14 mouse cellular contexts compared by ENCODE assay signal in genomic region chr4:135526039-135526710, GRCm38 (mm10). TPM values are rescaled to one million over a fixed set of nuclear protein-coding genes. Genes with fewer than 3 reads are reported as not detected.
DNase-seq lines count a peak whose midpoint lies in the region; ATAC-seq and TF ChIP-seq lines count a peak whose summit lies in the region.
"Had no signal": no experiment of that assay in that cellular context is flagged by ENCODE, and none has a peak within 500 bp of the region (broad histone marks: within the 10 kb centered on the region; RNA-seq: fewer than 3 reads in every experiment).

No protein-coding gene starts in this region.

- H3K4me1 ChIP-seq in forebrain, embryonic 10.5 days = peaks cover 47% of the 10 kb centered on the region
- peaks cover 24% of the 10 kb centered on the region for H3K4me1 ChIP-seq in hindbrain, embryonic 15.5 days (replicated peaks)
- 0 out of 2 replicates have a peak, but pooled peaks cover 3% of the 10 kb centered on the region for H3K4me1 ChIP-seq in midbrain, postnatal 0 days (ENCODE audit: insufficient read depth, low read length)
- H3K4me1 ChIP-seq: liver, embryonic 15.5 days had no signal

- DNase-seq in gastrocnemius, adult 2 months = peak; percentile 2
- no peak for DNase-seq in gastrocnemius, adult 18-20 months (ENCODE audit: low spot score)
- DNase-seq in forebrain, embryonic 10.5 days (ENCODE audit: extremely low spot score, low spot score) = peak; percentile 48
- DNase-seq in midbrain, postnatal 0 days (ENCODE audit: low spot score) = peak; percentile 55
- DNase-seq in gastrocnemius, postnatal 25 days = no peak
- DNase-seq in lung, postnatal 36 days = no peak
- DNase-seq in layer of hippocampus, adult 18-20 months (ENCODE audit: low spot score in 2 of 2) = no peak
- DNase-seq: heart, postnatal 36 days; thymus, adult 2 months had no signal

- 6% methylated on average over 14 of the region's 14 CpGs for WGBS in forebrain, embryonic 10.5 days
- 17% methylated on average over 14 of the region's 14 CpGs for WGBS in hindbrain, embryonic 15.5 days
- 13% methylated on average over 14 of the region's 14 CpGs for WGBS in midbrain, postnatal 0 days

- no peak overlapping the region for H3K9ac ChIP-seq in hindbrain, embryonic 15.5 days
- no peak overlapping the region for H3K9ac ChIP-seq in midbrain, postnatal 0 days (replicated peaks; ENCODE audit: low read length, poor library complexity, severe bottlenecking)
- H3K9ac ChIP-seq: kidney, embryonic 15.5 days; liver, embryonic 15.5 days had no signal

- H3K4me2 ChIP-seq in hindbrain, embryonic 15.5 days = peak overlapping the region; percentile 32
- no peak overlapping the region for H3K4me2 ChIP-seq in midbrain, postnatal 0 days (ENCODE audit: low read depth, low read length, poor library complexity, severe bottlenecking)
- H3K4me2 ChIP-seq: kidney, embryonic 15.5 days; liver, embryonic 15.5 days had no signal

- H3K9me3 ChIP-seq in forebrain, embryonic 10.5 days = peaks cover 11% of the 10 kb centered on the region
- no peaks in the 10 kb centered on the region for H3K9me3 ChIP-seq in hindbrain, embryonic 15.5 days
- H3K9me3 ChIP-seq in midbrain, postnatal 0 days (ENCODE audit: low read length) = no peaks in the 10 kb centered on the region

- H3K27me3 ChIP-seq in forebrain, embryonic 10.5 days (ENCODE audit: poor library complexity, severe bottlenecking) = peaks cover 59% of the 10 kb centered on the region
- peaks cover 13% of the 10 kb centered on the region; the same call in 1 of the 2 replicates for H3K27me3 ChIP-seq in hindbrain, embryonic 15.5 days
- H3K27me3 ChIP-seq in midbrain, postnatal 0 days (ENCODE audit: insufficient read depth, low read length) = peaks cover 7% of the 10 kb centered on the region; the same call in 1 of the 2 replicates

- no peak overlapping the region for H3K4me3 ChIP-seq in gastrocnemius, adult 2 months
- H3K4me3 ChIP-seq in forebrain, embryonic 10.5 days = peak overlapping the region; percentile 21; the same call in 1 of the 2 replicates
- H3K4me3 ChIP-seq in hindbrain, embryonic 15.5 days = no peak overlapping the region
- H3K4me3 ChIP-seq in midbrain, postnatal 0 days (ENCODE audit: low read depth, low read length) = no peak overlapping the region
- H3K4me3 ChIP-seq: kidney, embryonic 15.5 days; liver, embryonic 15.5 days had no signal

- no peak overlapping the region for H3K27ac ChIP-seq in gastrocnemius, adult 2 months
- H3K27ac ChIP-seq in forebrain, embryonic 10.5 days = peak overlapping the region; percentile 80
- no peak overlapping the region for H3K27ac ChIP-seq in hindbrain, embryonic 15.5 days (replicated peaks)
- no peak overlapping the region for H3K27ac ChIP-seq in midbrain, postnatal 0 days (ENCODE audit: low read depth, low read length)
- H3K27ac ChIP-seq: kidney, embryonic 15.5 days; liver, embryonic 15.5 days had no signal

- no peak for TF ChIP-seq CTCF in gastrocnemius, adult 2 months (IDR thresholded peaks at IDR 0.05)
- no peak for TF ChIP-seq CTCF in midbrain, postnatal 0 days (IDR thresholded peaks at IDR 0.05)

- no peaks in the 10 kb centered on the region for H3K36me3 ChIP-seq in forebrain, embryonic 10.5 days (replicated peaks)
- no peaks in the 10 kb centered on the region for H3K36me3 ChIP-seq in hindbrain, embryonic 15.5 days
- no peaks in the 10 kb centered on the region for H3K36me3 ChIP-seq in midbrain, postnatal 0 days (ENCODE audit: insufficient read depth, low read length)
- H3K36me3 ChIP-seq: kidney, embryonic 15.5 days; liver, embryonic 15.5 days had no signal

- intact Hi-C loops in gastrocnemius, adult 2 months (cut with DNase I) = no loop called here

- ATAC-seq in hindbrain, embryonic 15.5 days (ENCODE audit: low FRiP score, low read depth) = 0 out of 2 replicates have a peak, but pooled peaks have one; percentile 69
- ATAC-seq in midbrain, postnatal 0 days (ENCODE audit: low FRiP score) = peak; percentile 56; the same call in 1 of the 2 replicates

RNA-seq across cellular contexts. Expression of gene Nipal3, which starts 31.3 kb away (rescaled TPM):
- 10 to 100 TPM; 17.3 to 18.4 TPM for total RNA-seq in gastrocnemius, adult 2 months (2021)
- total RNA-seq in gastrocnemius, adult 18-20 months (2021) = 10 to 100 TPM; 14.2 to 17.2 TPM
- polyA plus RNA-seq in forebrain, embryonic 10.5 days (2016; fragmentation: Nextera tagmentation; extraction: Ambion mirVana) = 0.95 and 2.9 TPM in 2 replicates
- 8.1 and 9.6 TPM in 2 replicates for polyA plus RNA-seq in hindbrain, embryonic 15.5 days (2015; fragmentation: Nextera tagmentation; extraction: Ambion mirVana)
- total RNA-seq in midbrain, postnatal 0 days (2014; rRNA removed) = 89.3 and 132 TPM in 2 replicates
- 6.5 and 10.9 TPM in 2 replicates for polyA plus RNA-seq in midbrain, postnatal 0 days (2015; fragmentation: Nextera tagmentation; extraction: Ambion mirVana)
- total RNA-seq in gastrocnemius, postnatal 25 days (2021) = 10 to 100 TPM; 11.0 to 13.6 TPM
- total RNA-seq in layer of hippocampus, adult 18-20 months (2021) = 10 to 100 TPM; 87.9 to 89.0 TPM

RNA-seq across cellular contexts. Expression of gene Stpg1, which starts 31.6 kb away (rescaled TPM):
- not detected for total RNA-seq in gastrocnemius, adult 2 months (2021)
- total RNA-seq in gastrocnemius, adult 18-20 months (2021) = under 1 TPM in 1 of 2 experiments, not detected in 1; 0.24 TPM
- polyA plus RNA-seq in forebrain, embryonic 10.5 days (2016; fragmentation: Nextera tagmentation; extraction: Ambion mirVana) = 0.16 and 0.32 TPM in 2 replicates
- polyA plus RNA-seq in hindbrain, embryonic 15.5 days (2015; fragmentation: Nextera tagmentation; extraction: Ambion mirVana) = 0.34 and 0.56 TPM in 2 replicates
- total RNA-seq in midbrain, postnatal 0 days (2014; rRNA removed) = 0.55 TPM in 1 of 2 replicates, not detected in the other
- 0.28 and 0.40 TPM in 2 replicates for polyA plus RNA-seq in midbrain, postnatal 0 days (2015; fragmentation: Nextera tagmentation; extraction: Ambion mirVana)
- under 1 TPM in 1 of 2 experiments, not detected in 1; 0.67 TPM for total RNA-seq in gastrocnemius, postnatal 25 days (2021)
- total RNA-seq in layer of hippocampus, adult 18-20 months (2021) = 1 to 10 TPM; 1.7 to 3.5 TPM
- total RNA-seq: common myeloid progenitor, adult 5-6 weeks had no signal
- polyA plus RNA-seq: liver, embryonic 15.5 days had no signal

RNA-seq across cellular contexts. Expression of gene Grhl3, which starts 47.3 kb away (rescaled TPM):
- not detected for total RNA-seq in gastrocnemius, adult 2 months (2021)
- under 1 TPM in 1 of 2 experiments, not detected in 1; 0.09 TPM for total RNA-seq in gastrocnemius, adult 18-20 months (2021)
- polyA plus RNA-seq in forebrain, embryonic 10.5 days (2016; fragmentation: Nextera tagmentation; extraction: Ambion mirVana) = 3.4 and 3.9 TPM in 2 replicates
- 1.1 and 1.8 TPM in 2 replicates for polyA plus RNA-seq in hindbrain, embryonic 15.5 days (2015; fragmentation: Nextera tagmentation; extraction: Ambion mirVana)
- 1.6 and 2.7 TPM in 2 replicates for total RNA-seq in midbrain, postnatal 0 days (2014; rRNA removed)
- 1.5 and 1.7 TPM in 2 replicates for polyA plus RNA-seq in midbrain, postnatal 0 days (2015; fragmentation: Nextera tagmentation; extraction: Ambion mirVana)
- under 1 TPM in 1 of 2 experiments, not detected in 1; 0.10 TPM for total RNA-seq in gastrocnemius, postnatal 25 days (2021)
- under 1 TPM; 0.48 to 0.79 TPM for total RNA-seq in layer of hippocampus, adult 18-20 months (2021)
- total RNA-seq: common myeloid progenitor, adult 5-6 weeks; heart, postnatal 36 days; megakaryocyte, adult 5-6 weeks had no signal

Comparison
In these comparisons a context has a peak if more than half of its experiments do, and no peak if none do; other contexts are left out.
1. DNase-seq: peak in gastrocnemius, adult 2 months (single experiment), forebrain, embryonic 10.5 days (single experiment) and midbrain, postnatal 0 days (single experiment); none in gastrocnemius, adult 18-20 months (single experiment), gastrocnemius, postnatal 25 days (single experiment), lung, postnatal 36 days (single experiment) and layer of hippocampus, adult 18-20 months (0 of 2).